Mouse (Mus musculus) midbrain, embryonic 11.5 days (tissue): Measurements from ENCODE around the gene Ppm1f. TPM values are rescaled to one million over a fixed set of nuclear protein-coding genes. Genes with fewer than 3 reads are reported as not detected.
A peak's percentile ranks its signal among the peaks of the same experiment; 100 is the strongest.
"Not testable (repeated sequence)": the region's sequence is repeated elsewhere in the genome, so short reads cannot be mapped to it uniquely, and the experiment has no call there.

Experiments used
- ATAC-seq: fragments of 200-750 bp; cut with Nextera tagmentation; 2 replicates; pipeline ENCODE4 v1.8.0; 2017; ENCODE audit warnings: moderate TSS enrichment, moderate library complexity; ENCODE audit not compliant: low FRiP score
- DNase-seq: peaks from one replicate; pipeline ENCODE4 v3.0.0; 2015; ENCODE audit warnings: low spot score; ENCODE audit errors: missing footprints
- H3K27ac ChIP-seq: fragments of 300-500 bp; sonication (generic); 2 replicates; pipeline ENCODE4 v1.5.1; 2014; ENCODE audit warnings: low read depth, low read length
- H3K27me3 ChIP-seq: fragments of 300-500 bp; sonication (generic); 2 replicates; pipeline ENCODE4 v1.6.1; 2014; ENCODE audit warnings: mild to moderate bottlenecking, low read length, moderate library complexity, mixed read lengths; ENCODE audit not compliant: control insufficient read depth, insufficient read depth
- H3K36me3 ChIP-seq: fragments of 300-500 bp; sonication (generic); 2 replicates; pipeline ENCODE4 v1.6.1; 2014; ENCODE audit warnings: mild to moderate bottlenecking, low read length, moderate library complexity, mixed read lengths; ENCODE audit not compliant: control insufficient read depth, insufficient read depth
- H3K4me1 ChIP-seq: fragments of 300-500 bp; sonication (generic); 2 replicates; pipeline ENCODE4 v1.6.1; 2014; ENCODE audit warnings: low read length; ENCODE audit not compliant: control insufficient read depth, insufficient read depth
- H3K4me2 ChIP-seq: fragments of 300-500 bp; sonication (generic); 2 replicates; pipeline ENCODE4 v1.6.1; 2014; ENCODE audit warnings: mild to moderate bottlenecking, moderate library complexity
- H3K4me3 ChIP-seq: fragments of 300-500 bp; sonication (generic); 2 replicates; pipeline ENCODE4 v1.5.1; 2014; ENCODE audit warnings: low read depth, low read length
- H3K9ac ChIP-seq: fragments of 300-500 bp; sonication (generic); 2 replicates; pipeline ENCODE4 v1.6.1; 2014; ENCODE audit warnings: low read length
- H3K9me3 ChIP-seq: fragments of 300-500 bp; sonication (generic); 2 replicates; pipeline ENCODE4 v1.6.1; 2016; ENCODE audit warnings: low read length; ENCODE audit not compliant: control insufficient read depth
- WGBS: fragments of 180-500 bp; shearing (Covaris S2); extraction: QIAGEN DNeasy Blood & Tissue Kit; methylation state at CpG from one replicate; pipeline ENCODE4 v1.1.7; 2014; 5-methylcytosine and 5-hydroxymethylcytosine counted together
- polyA plus RNA-seq: library from polyadenylated mRNA; unstranded; fragments of >200 nt; fragmentation: Nextera tagmentation; extraction: Ambion mirVana; gene quantifications from 2 replicates; pipeline ENCODE4 v1.2.1, GENCODE M21; 2014

Ppm1f gene
- polyA plus RNA-seq, 1 experiment from 2014 or later = 16.9 TPM

DNA sequence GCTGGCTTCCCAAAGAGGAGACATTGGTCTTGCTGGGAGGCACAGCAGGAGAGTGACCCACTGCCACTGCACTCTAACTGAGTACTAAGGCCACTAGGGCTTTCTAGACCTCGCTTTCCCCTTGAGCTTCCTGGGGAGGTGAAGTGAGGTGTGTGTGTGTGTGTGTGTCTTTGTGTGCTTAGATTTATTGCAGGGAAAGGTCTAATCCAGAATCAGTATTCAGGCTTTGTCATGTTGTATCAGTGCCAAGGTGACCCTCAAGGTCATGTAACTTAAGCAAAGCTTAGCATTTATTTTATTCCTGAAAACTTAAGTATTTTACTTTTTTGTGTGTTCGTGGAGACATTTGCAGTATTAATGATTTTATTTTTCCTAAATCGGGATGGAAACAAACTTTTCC lies 28.2 kb downstream of the Ppm1f start:
- no peaks in the 10 kb centered on the region for H3K9me3 ChIP-seq
- H3K4me1 ChIP-seq = no peaks in the 10 kb centered on the region
- H3K27me3 ChIP-seq = no peaks in the 10 kb centered on the region
- DNase-seq (no peak), ATAC-seq (no peak)
- peaks cover 5% of the 10 kb centered on the region; the same call in 1 of the 2 replicates for H3K36me3 ChIP-seq
- H3K9ac ChIP-seq = no peak overlapping the region
- H3K27ac ChIP-seq = no peak overlapping the region
- H3K4me2 ChIP-seq = no peak overlapping the region
- H3K4me3 ChIP-seq = no peak overlapping the region
- WGBS = 83% methylated on average over 3 of the region's 3 CpGs

DNA sequence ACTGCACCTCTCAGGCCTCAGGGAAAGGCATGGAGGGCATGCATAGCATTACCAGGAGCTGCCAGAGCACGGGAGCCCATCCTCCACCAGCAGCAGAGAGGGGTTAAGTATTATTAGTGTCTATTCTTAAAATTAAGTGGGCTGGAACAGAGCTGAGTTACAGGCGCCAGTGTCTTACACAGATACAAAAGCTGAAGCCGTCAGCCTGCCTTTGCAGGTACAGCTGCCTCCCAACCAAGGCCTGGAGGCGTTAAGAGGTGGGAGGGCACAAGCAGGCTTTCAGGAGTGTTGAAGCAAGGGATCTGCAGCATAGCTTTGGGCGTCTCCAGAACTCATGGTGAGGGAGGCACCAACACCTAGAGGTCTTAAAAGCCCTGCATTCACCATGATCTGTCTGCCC lies 30.3 kb downstream of the Ppm1f start:
- no peaks in the 10 kb centered on the region for H3K9me3 ChIP-seq
- H3K4me3 ChIP-seq = no peak overlapping the region
- WGBS = 24% methylated on average over 5 of the region's 5 CpGs
- peaks cover 5% of the 10 kb centered on the region; the same call in 1 of the 2 replicates for H3K36me3 ChIP-seq
- DNase-seq (no peak), ATAC-seq (no peak)
- no peak overlapping the region for H3K9ac ChIP-seq
- no peak overlapping the region for H3K27ac ChIP-seq
- H3K27me3 ChIP-seq = no peaks in the 10 kb centered on the region
- no peak overlapping the region for H3K4me2 ChIP-seq
- no peaks in the 10 kb centered on the region for H3K4me1 ChIP-seq

DNA sequence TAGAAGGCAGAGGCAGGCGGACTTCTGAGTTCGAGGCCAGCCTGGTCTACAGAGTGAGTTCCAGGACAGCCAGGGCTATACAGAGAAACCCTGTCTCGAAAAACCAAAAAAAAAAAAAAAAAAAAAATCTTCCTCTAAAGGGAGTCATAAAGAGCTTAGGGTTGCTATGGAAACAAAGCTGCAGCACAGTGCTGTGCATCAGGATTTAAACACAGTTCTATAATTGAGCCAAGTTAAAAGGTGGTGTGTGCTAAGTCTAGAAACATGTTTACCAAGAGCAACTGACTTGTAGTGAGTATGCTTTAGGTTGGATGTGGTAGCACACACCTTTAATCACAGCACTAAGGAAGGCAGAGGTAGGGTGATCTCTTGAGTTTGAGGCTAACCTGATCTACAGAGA lies 32.6 kb downstream of the Ppm1f start:
- not testable (repeated sequence) for H3K27me3 ChIP-seq, H3K4me1 ChIP-seq, H3K4me2 ChIP-seq, H3K9ac ChIP-seq, H3K36me3 ChIP-seq, H3K4me3 ChIP-seq, H3K27ac ChIP-seq, H3K9me3 ChIP-seq, DNase-seq
- 77% methylated on average over 2 of the region's 3 CpGs for WGBS
- ATAC-seq = peak; percentile 62

DNA sequence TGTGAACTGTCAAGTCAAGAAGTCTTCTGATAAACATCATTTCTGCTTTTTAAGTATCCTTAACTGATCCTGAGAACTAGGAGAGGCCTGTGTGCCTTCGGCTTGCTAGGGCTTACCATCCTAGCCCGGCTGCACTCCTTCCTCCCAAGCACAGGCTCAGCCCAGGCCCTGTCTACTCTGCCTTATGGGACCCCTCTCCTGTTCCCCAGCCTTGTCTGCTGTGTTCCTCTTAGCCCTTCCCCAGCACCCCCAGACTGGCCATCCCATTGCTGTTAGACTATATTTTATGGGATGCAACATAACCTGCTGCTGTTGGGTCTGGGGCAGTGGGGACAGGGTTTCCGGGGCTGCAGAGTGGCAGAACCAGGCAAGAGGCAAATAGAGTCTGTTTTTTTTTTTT lies 34.1 kb downstream of the Ppm1f start:
- H3K9me3 ChIP-seq = no peaks in the 10 kb centered on the region
- no peak overlapping the region for H3K27ac ChIP-seq
- no peak overlapping the region for H3K9ac ChIP-seq
- WGBS = 93% methylated on average over 3 of the region's 3 CpGs
- ATAC-seq (no peak), DNase-seq (no peak)
- no peak overlapping the region for H3K4me3 ChIP-seq
- H3K4me2 ChIP-seq = no peak overlapping the region
- H3K4me1 ChIP-seq = no peaks in the 10 kb centered on the region
- H3K36me3 ChIP-seq = no peaks in the 10 kb centered on the region
- H3K27me3 ChIP-seq = no peaks in the 10 kb centered on the region

DNA sequence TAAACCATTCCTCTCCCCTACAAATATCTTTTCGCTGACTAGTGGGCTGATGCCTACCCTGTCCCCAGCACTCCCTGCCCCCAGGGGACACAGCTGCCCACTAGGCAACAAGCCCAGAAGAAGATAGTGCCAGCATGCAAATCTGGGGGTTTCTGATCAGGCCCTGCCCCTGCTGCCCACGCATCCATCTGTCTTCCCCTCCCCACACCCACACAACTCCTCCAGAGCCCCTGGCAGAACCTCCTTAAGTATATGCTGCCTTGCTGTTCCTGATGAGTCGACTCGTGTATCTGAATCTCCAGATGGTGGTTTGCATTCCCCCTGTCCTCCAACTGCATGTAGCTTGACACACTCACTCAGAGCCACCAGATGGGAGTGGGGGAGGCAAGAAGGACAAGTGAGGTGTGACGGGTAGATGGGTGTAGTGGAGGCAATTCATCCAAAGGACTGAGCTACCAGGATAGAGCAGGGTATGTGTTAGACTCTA lies 34.6 kb downstream of the Ppm1f start:
- H3K9ac ChIP-seq = no peak overlapping the region
- ATAC-seq (no peak), DNase-seq (no peak)

DNA sequence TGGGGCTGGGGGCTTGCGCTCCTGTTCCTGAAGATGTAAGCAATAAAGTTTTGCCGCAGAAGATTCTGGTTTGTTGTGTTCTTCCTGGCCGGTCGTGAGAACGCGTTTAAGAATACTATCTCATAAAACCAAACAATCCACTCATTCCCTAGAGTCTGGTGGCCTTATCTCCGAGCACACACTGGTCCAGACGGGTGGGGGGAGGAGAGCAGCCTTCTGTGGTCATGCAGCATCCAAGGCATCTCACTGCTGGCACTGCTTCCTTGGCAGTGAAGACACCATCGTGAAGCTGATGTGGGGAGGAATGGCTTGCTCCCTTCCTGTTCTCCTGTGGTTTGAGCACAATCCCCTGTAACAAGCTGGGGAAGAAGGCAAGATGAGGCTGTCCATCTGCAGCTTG lies 43.3 kb downstream of the Ppm1f start:
- Histone ChIP-seq H3K4me3 (no peak overlapping the region), H3K9ac (no peak overlapping the region), H3K9me3 (0 out of 2 replicates have a peak, but pooled peaks cover 3% of the 10 kb centered on the region), H3K27me3 (no peaks in the 10 kb centered on the region), H3K36me3 (no peaks in the 10 kb centered on the region), H3K4me2 (no peak overlapping the region), H3K4me1 (no peaks in the 10 kb centered on the region), H3K27ac (no peak overlapping the region)
- ATAC-seq = no peak
- no peak for DNase-seq
- WGBS = 95% methylated on average over 9 of the region's 9 CpGs

More for the DNA sequence above, 34.6 kb downstream of the Ppm1f start:
- no peaks in the 10 kb centered on the region for H3K27me3 ChIP-seq
- H3K36me3 ChIP-seq = no peaks in the 10 kb centered on the region
- H3K4me3 ChIP-seq = no peak overlapping the region
- H3K4me2 ChIP-seq = no peak overlapping the region
- WGBS = 84% methylated on average over 5 of the region's 5 CpGs
- H3K27ac ChIP-seq = no peak overlapping the region
- H3K9me3 ChIP-seq = no peaks in the 10 kb centered on the region
- H3K4me1 ChIP-seq = no peaks in the 10 kb centered on the region

DNA sequence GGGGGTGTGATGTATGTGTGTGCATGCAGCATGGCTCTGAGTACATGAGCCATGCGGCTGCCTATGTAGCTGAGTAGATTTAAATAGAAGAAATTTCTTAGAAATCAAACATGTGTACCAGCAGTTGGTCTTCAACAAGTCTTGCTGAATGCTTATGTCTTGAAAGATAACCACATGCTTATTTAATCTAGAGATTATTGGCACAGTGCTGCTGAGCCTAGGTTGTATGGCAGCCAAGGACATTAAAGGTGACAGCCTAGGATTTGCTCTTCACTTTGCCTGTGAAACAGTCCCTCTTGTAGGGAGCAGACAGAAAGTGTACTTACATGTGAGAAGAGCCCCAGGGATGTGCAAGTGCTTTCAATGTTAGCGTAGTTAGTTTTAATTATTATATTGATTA lies 44.8 kb downstream of the Ppm1f start:
- ATAC-seq = no peak
- 0 out of 2 replicates have a peak, but pooled peaks cover 3% of the 10 kb centered on the region for H3K9me3 ChIP-seq
- no peak overlapping the region for H3K4me2 ChIP-seq
- H3K27ac ChIP-seq = no peak overlapping the region
- no peak overlapping the region for H3K9ac ChIP-seq
- H3K4me1 ChIP-seq = no peaks in the 10 kb centered on the region
- no peak for DNase-seq
- no peaks in the 10 kb centered on the region for H3K27me3 ChIP-seq
- H3K36me3 ChIP-seq = no peaks in the 10 kb centered on the region
- 93% methylated on average over 2 of the region's 2 CpGs for WGBS
- H3K4me3 ChIP-seq = no peak overlapping the region

DNA sequence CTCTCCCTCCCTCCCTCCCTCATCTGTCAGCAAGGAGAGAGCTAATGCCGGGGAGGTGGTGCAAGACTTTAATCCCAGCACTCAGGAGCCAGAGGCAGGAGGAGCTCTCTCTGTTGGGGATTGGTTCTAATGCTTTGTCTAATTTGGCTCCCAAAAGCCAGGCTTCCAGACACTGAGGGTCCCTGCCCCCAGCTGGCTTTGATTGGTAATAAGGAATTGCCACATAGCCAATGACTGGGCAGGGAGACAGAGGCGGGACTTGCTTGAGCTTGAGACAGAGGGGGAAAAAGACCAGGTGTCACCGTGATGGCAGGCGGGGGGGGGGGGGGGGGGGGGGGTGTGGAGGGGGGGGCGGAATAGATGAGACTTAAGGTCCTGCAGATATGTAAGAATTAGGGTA lies 62.3 kb downstream of the Ppm1f start:
- ATAC-seq (no peak; the same call in 1 of the 2 replicates), DNase-seq (no peak)

DNA sequence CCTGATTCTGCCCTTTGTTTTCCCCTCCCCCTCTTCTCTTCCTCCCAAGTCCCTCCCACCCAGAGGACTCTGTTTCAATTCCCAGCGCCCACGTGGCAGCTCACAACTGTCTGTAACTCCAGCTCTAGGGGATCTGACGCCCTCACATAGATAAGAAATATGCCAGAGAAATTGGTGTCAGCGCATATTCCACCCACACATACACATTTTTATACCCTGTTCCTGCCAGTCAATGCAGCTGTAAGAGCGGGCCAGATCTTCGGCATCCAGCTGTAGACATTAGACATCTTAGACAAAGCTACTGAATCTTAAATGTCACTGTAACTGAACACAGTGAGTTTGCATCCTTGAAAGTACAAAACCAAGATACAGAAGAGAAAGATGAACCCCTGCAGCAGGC lies 63.6 kb downstream of the Ppm1f start:
- H3K9ac ChIP-seq = no peak overlapping the region
- H3K27me3 ChIP-seq = no peaks in the 10 kb centered on the region
- WGBS = 90% methylated on average over 6 of the region's 6 CpGs
- H3K36me3 ChIP-seq = no peaks in the 10 kb centered on the region
- no peak overlapping the region for H3K4me3 ChIP-seq
- H3K4me2 ChIP-seq = no peak overlapping the region
- ATAC-seq (no peak), DNase-seq (no peak)
- H3K9me3 ChIP-seq = no peaks in the 10 kb centered on the region
- H3K4me1 ChIP-seq = no peaks in the 10 kb centered on the region
- H3K27ac ChIP-seq = no peak overlapping the region

More for the DNA sequence above, 62.3 kb downstream of the Ppm1f start:
- Histone ChIP-seq H3K4me3 (no peak overlapping the region), H3K36me3 (no peaks in the 10 kb centered on the region), H3K4me2 (no peak overlapping the region), H3K9me3 (no peaks in the 10 kb centered on the region), H3K27ac (no peak overlapping the region), H3K4me1 (no peaks in the 10 kb centered on the region), H3K27me3 (no peaks in the 10 kb centered on the region), H3K9ac (no peak overlapping the region)
- 15% methylated on average over 2 of the region's 5 CpGs for WGBS

DNA sequence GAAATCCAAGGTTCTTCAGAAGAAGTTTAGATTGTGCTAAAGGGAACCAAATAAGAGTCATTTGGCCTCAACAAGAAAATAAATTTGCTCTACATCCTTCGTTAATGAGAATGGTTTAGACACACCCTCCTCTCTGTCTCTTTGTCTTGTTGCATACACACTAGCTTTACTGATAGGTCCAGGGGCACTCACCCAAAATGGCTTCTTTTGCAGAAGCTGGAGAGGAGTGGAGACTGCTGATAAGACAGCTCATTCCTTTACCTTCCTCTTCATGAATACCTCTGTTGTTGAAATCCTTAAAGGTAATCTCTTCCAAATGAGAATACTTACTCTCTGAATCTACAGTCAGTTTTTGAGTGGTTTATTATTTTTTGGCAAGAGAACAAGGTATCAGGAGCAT lies 68.9 kb downstream of the Ppm1f start:
- Histone ChIP-seq H3K4me3 (no peak overlapping the region), H3K9ac (no peak overlapping the region), H3K36me3 (no peaks in the 10 kb centered on the region), H3K27me3 (no peaks in the 10 kb centered on the region), H3K9me3 (no peaks in the 10 kb centered on the region), H3K27ac (no peak overlapping the region), H3K4me1 (no peaks in the 10 kb centered on the region), H3K4me2 (no peak overlapping the region)
- ATAC-seq = no peak
- 75% methylated on average over 1 of the region's 1 CpGs for WGBS
- DNase-seq = no peak
